Mouse (Mus musculus) heart, embryonic 14.5 days (tissue): ENCODE measurements around the gene Pdgfc. TPM values are rescaled to one million over a fixed set of nuclear protein-coding genes. Genes with fewer than 3 reads are reported as not detected.

Experiments used
- ATAC-seq: fragments of 200-750 bp; cut with Nextera tagmentation; 2 replicates; pipeline ENCODE4 v1.8.0; 2017; ENCODE audit warnings: low read depth, moderate TSS enrichment; ENCODE audit not compliant: insufficient number of reproducible peaks, insufficient read depth, low FRiP score
- H3K27ac ChIP-seq, 2 experiments: fragments of 200-500 bp in 1 of 2; fragments of 300-500 bp in 1 of 2; sonication (generic) in 1 of 2; replicated peaks in 1 of 2; 2 replicates each; pipeline ENCODE4 v1.5.1; 2012 to 2014; ENCODE audit warnings: low read depth in 2 of 2, low read length in 2 of 2, control low read depth in 1 of 2, mild to moderate bottlenecking in 1 of 2, mixed read lengths in 1 of 2; ENCODE audit not compliant: control insufficient read depth in 1 of 2, insufficient read depth in 1 of 2
- H3K27me3 ChIP-seq: fragments of 300-500 bp; sonication (generic); 2 replicates; pipeline ENCODE4 v1.6.1; 2014; ENCODE audit warnings: mild to moderate bottlenecking, low read length, control low read depth; ENCODE audit not compliant: control insufficient read depth, insufficient read depth
- H3K36me3 ChIP-seq: fragments of 300-500 bp; sonication (generic); 2 replicates; pipeline ENCODE4 v1.6.1; 2014; ENCODE audit warnings: mild to moderate bottlenecking, control low read depth, low read length, mixed read lengths; ENCODE audit not compliant: control insufficient read depth, insufficient read depth
- H3K4me1 ChIP-seq, 2 experiments: fragments of 200-500 bp in 1 of 2; fragments of 300-500 bp in 1 of 2; sonication (generic) in 1 of 2; 2 replicates each; pipeline ENCODE4 v1.6.1; 2012 to 2014; ENCODE audit warnings: low read length in 2 of 2, control low read depth in 1 of 2, mixed read lengths in 1 of 2; ENCODE audit not compliant: control insufficient read depth in 2 of 2, insufficient read depth in 2 of 2
- H3K4me2 ChIP-seq: fragments of 300-500 bp; sonication (generic); 2 replicates; pipeline ENCODE4 v1.6.1; 2014; ENCODE audit warnings: mild to moderate bottlenecking, low read length
- H3K4me3 ChIP-seq, 2 experiments: fragments of 200-500 bp in 1 of 2; fragments of 300-500 bp in 1 of 2; sonication (generic) in 1 of 2; 2 replicates each; pipeline ENCODE4 v1.5.1; 2012 to 2014; ENCODE audit warnings: low read length in 2 of 2, mild to moderate bottlenecking in 2 of 2, control low read depth in 1 of 2, low read depth in 1 of 2, moderate library complexity in 1 of 2; ENCODE audit not compliant: control insufficient read depth in 1 of 2, insufficient read depth in 1 of 2
- H3K9ac ChIP-seq: fragments of 300-500 bp; sonication (generic); 2 replicates; pipeline ENCODE4 v1.6.1; 2014; ENCODE audit warnings: mild to moderate bottlenecking, low read length
- H3K9me3 ChIP-seq: fragments of 300-500 bp; sonication (generic); 2 replicates; pipeline ENCODE4 v1.6.1; 2016; ENCODE audit warnings: low read length, control low read depth; ENCODE audit not compliant: control insufficient read depth
- WGBS: fragments of 180-500 bp; shearing (Covaris S2); extraction: QIAGEN DNeasy Blood & Tissue Kit; methylation state at CpG from one replicate; pipeline ENCODE4 v1.1.7; 2014; 5-methylcytosine and 5-hydroxymethylcytosine counted together
- polyA plus RNA-seq: library from polyadenylated mRNA; unstranded; fragments of >200 nt; fragmentation: Nextera tagmentation; extraction: Ambion mirVana; gene quantifications from 2 replicates; pipeline ENCODE4 v1.2.1, GENCODE M21; 2014

Pdgfc gene
- polyA plus RNA-seq, 1 experiment from 2014 or later: 4.1 TPM

DNA sequence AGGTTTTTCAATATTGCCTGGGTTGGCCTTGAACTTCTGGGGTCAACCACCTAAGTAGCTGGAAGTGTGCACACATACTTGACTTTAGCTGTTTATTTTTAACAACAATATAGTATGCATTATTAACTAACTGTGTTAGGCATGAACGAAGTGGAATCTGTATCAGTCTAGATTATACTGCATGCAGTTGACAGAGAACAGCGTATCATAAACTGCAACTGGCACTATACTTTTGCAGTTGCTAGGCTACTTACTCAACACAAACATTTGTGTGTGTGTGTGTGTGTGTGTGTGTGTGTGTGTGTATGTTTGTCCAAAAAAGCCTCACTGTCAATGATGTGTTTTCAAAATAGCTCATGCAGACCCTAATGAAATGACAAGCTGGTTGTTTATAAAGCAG is 160.7 kb downstream of the Pdgfc start:
- Histone ChIP-seq H3K9ac (no peak overlapping the region), H3K36me3 (no peaks in the 10 kb centered on the region), H3K4me1 (no peaks in the 10 kb centered on the region), H3K4me3 (no peak overlapping the region), H3K4me2 (no peak overlapping the region), H3K27ac (no peak overlapping the region), H3K27me3 (no peaks in the 10 kb centered on the region), H3K9me3 (no peaks in the 10 kb centered on the region)
- no peak for ATAC-seq
- 42% methylated on average over 2 of the region's 2 CpGs for WGBS

DNA sequence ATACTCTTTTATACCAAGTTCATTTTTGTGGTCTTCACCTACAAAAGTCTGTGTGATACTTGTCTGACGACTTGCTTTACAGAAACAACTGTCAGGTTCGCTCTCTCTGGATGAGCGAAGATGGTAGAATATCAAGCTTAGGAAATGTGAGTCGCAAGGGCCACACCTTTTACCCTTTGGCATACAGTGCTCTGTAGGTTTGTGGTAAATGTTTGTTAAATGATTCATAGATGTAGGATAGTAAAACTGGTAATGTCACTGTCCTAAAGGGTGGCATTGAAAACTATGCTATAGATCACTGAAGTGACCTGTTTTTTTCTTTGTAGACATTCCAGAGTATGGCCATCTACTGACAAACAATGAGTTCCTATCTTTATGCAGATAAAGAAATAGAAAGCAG is 161.4 kb downstream of the Pdgfc start:
- H3K9me3 ChIP-seq: no peaks in the 10 kb centered on the region
- no peak for ATAC-seq
- 84% methylated on average over 4 of the region's 4 CpGs for WGBS

DNA sequence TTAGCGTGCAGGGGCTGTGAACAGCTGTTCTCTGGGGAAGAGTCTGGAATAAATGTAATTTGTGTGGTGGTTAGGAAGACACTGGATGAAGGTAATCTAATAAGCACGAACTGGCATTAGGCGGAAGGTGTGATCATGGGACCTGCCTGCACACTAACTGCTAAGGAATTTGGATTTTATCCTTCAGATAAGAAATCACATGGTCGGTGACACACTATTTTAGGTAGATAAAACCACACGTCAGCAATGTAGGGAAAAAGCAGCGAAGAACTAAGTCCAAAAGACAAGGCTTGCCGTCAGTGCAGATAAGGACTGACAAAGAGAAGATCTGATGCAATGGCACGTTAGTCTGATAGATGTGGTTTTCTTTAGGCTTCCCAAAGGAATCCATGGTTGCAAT is 164.4 kb downstream of the Pdgfc start:
- no peak overlapping the region for H3K27ac ChIP-seq
- no peaks in the 10 kb centered on the region for H3K4me1 ChIP-seq
- H3K4me2 ChIP-seq: no peak overlapping the region
- H3K27me3 ChIP-seq: no peaks in the 10 kb centered on the region
- no peaks in the 10 kb centered on the region for H3K36me3 ChIP-seq
- no peak for ATAC-seq
- 50% methylated on average over 8 of the region's 8 CpGs for WGBS
- H3K9ac ChIP-seq: no peak overlapping the region
- no peak overlapping the region for H3K4me3 ChIP-seq
- no peaks in the 10 kb centered on the region for H3K9me3 ChIP-seq

More for the DNA sequence above, 161.4 kb downstream of the Pdgfc start:
- Histone ChIP-seq H3K9ac (no peak overlapping the region), H3K4me2 (no peak overlapping the region), H3K27ac (no peak overlapping the region), H3K4me3 (no peak overlapping the region), H3K27me3 (no peaks in the 10 kb centered on the region), H3K36me3 (no peaks in the 10 kb centered on the region), H3K4me1 (no peaks in the 10 kb centered on the region)

DNA sequence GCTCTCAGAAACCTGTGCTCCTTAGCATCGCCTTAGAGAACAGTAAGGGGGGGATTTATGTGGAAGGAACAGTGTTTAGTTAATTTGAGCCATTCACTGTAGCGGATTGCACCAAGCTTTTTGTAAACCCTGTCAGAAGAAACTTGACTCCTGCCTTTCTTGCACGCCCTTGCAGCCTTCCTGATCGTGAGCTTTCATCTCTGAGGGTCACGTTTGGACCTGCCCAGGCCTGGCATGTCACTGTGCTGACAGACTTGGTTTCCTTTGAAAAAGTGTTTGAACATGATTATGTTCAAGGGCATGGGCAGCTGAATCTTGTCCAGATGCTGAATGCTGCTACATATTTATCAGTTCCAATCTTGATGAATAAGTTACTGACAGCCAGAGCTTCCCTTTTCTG is 169.0 kb downstream of the Pdgfc start:
- Histone ChIP-seq H3K27me3 (no peaks in the 10 kb centered on the region), H3K9ac (no peak overlapping the region), H3K4me3 (no peak overlapping the region), H3K9me3 (no peaks in the 10 kb centered on the region), H3K4me1 (no peaks in the 10 kb centered on the region), H3K4me2 (no peak overlapping the region), H3K36me3 (no peaks in the 10 kb centered on the region), H3K27ac (no peak overlapping the region)
- ATAC-seq: no peak
- WGBS: 33% methylated on average over 5 of the region's 5 CpGs

DNA sequence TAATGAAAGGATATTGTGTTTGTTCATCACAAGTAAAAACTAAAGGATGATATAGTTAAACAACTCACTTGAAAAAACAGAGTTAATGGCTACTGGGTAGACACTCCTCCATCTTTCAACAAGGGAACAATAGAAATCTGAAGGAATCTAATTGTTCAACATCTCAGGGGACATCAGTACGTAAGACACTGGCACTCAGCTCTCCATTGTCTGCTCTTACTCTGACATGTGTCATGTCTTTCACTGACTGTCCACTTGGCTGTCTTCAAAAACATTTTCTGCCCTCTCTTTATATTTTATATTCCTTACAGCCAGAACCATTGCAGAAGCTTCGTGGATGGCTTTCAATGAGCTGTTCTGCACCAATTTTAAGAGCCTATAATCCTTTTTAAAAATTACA is 172.0 kb downstream of the Pdgfc start:
- no peak overlapping the region for H3K4me3 ChIP-seq
- 0 out of 2 replicates have a peak, but pooled peaks cover 3% of the 10 kb centered on the region for H3K36me3 ChIP-seq
- H3K4me1 ChIP-seq: no peaks in the 10 kb centered on the region
- no peak overlapping the region for H3K9ac ChIP-seq
- no peaks in the 10 kb centered on the region for H3K9me3 ChIP-seq
- H3K4me2 ChIP-seq: no peak overlapping the region
- H3K27me3 ChIP-seq: no peaks in the 10 kb centered on the region
- ATAC-seq: no peak
- WGBS: 77% methylated on average over 2 of the region's 2 CpGs
- no peak overlapping the region for H3K27ac ChIP-seq

DNA sequence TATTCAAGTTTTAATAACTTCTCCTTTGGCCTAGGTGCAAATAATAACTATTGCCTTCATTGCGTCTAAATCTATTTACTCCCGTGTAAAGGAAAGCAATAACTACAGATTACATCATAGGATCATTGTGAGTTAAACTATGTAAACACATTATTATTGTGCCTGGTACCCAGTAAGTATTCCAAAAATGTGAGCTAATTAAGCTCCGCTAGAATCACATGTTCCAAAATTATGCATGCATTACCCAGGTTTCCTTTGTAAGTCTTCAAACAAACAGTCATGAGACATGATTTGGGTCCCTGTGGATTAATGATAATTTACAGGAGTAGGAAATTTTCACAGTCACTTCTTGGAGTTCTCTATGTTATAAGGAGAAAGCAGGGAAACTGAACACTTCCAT is 174.9 kb downstream of the Pdgfc start:
- ATAC-seq: no peak
- Histone ChIP-seq H3K9ac (no peak overlapping the region), H3K4me2 (no peak overlapping the region), H3K4me3 (no peak overlapping the region), H3K4me1 (no peaks in the 10 kb centered on the region), H3K36me3 (0 out of 2 replicates have a peak, but pooled peaks cover 3% of the 10 kb centered on the region), H3K27ac (no peak overlapping the region), H3K27me3 (no peaks in the 10 kb centered on the region), H3K9me3 (no peaks in the 10 kb centered on the region)
- 89% methylated on average over 3 of the region's 3 CpGs for WGBS

DNA sequence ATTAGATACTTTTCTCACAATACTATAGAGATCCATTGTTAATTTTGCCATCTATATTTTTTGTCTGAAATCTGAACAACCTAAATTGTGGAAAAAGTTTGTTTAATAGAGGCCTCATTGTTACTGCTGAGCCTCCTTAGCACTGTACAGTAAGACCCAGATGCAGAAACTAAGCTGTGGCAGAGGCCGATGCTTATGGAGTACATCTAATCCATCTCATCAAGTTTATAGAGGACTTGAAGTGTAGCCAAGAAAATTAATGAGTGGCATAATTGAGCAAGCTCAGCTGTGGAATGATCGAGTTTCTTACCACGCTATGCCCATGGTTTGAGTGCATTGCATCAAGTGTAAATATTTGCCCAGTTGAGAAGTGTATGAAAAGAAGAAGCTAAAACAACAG is 175.4 kb downstream of the Pdgfc start:
- Histone ChIP-seq H3K36me3 (0 out of 2 replicates have a peak, but pooled peaks cover 3% of the 10 kb centered on the region), H3K9me3 (no peaks in the 10 kb centered on the region), H3K9ac (no peak overlapping the region), H3K27ac (no peak overlapping the region), H3K4me2 (no peak overlapping the region), H3K4me1 (no peaks in the 10 kb centered on the region), H3K4me3 (no peak overlapping the region), H3K27me3 (no peaks in the 10 kb centered on the region)
- 89% methylated on average over 3 of the region's 3 CpGs for WGBS
- ATAC-seq: no peak

DNA sequence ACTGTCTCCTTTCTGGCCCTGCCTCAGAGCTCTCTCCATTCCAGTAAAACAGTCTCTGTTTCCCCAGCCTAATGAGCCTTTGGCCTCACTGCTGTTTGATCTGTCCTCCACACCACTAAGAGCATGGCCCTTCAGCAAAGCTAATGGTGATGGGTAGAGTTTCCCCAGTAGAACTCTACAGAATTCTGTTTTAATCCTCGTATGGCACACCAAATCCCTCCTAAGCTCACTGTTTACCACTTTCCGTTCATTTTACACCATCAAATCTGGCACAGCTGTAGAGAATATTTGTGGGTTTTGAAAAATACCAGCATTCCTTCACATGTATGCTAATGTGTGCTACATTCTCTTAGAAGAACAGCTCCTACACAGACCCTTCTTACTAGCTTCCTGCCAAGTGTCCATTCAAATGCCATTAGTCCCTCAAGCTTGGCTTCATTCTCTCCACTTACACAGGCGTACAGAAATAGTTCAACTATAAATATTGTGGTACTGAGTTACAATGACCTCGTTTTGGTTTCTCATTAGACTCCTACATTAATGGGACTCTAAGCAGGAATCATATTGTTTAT is 179.4 kb downstream of the Pdgfc start:
- Histone ChIP-seq H3K27me3 (no peaks in the 10 kb centered on the region), H3K36me3 (0 out of 2 replicates have a peak, but pooled peaks cover 3% of the 10 kb centered on the region), H3K4me1 (no peaks in the 10 kb centered on the region), H3K9ac (no peak overlapping the region), H3K27ac (no peak overlapping the region), H3K4me2 (no peak overlapping the region), H3K9me3 (no peaks in the 10 kb centered on the region), H3K4me3 (no peak overlapping the region)
- WGBS: 68% methylated on average over 4 of the region's 4 CpGs
- no peak for ATAC-seq
